Mouse (Mus musculus) hindbrain, embryonic 15.5 days (tissue): Measurements from ENCODE around the gene Olfr43. TPM values are rescaled to one million over a fixed set of nuclear protein-coding genes. Genes with fewer than 3 reads are reported as not detected.

Experiments used
- ATAC-seq: fragments of 200-750 bp; cut with Nextera tagmentation; 2 replicates; pipeline ENCODE4 v1.8.0; 2017; ENCODE audit warnings: low read depth, moderate number of reproducible peaks, moderate TSS enrichment; ENCODE audit not compliant: low FRiP score
- H3K27ac ChIP-seq: fragments of 300-500 bp; sonication (generic); replicated peaks from 2 replicates; pipeline ENCODE4 v1.5.1; 2015; ENCODE audit warnings: mild to moderate bottlenecking, inconsistent platforms
- H3K27me3 ChIP-seq: fragments of 300-500 bp; sonication (generic); 2 replicates; pipeline ENCODE4 v1.6.1; 2015; ENCODE audit warnings: control low read depth, inconsistent platforms
- H3K36me3 ChIP-seq: fragments of 300-500 bp; sonication (generic); 2 replicates; pipeline ENCODE4 v1.6.1; 2015; ENCODE audit warnings: control low read depth, inconsistent platforms
- H3K4me1 ChIP-seq: fragments of 300-500 bp; sonication (generic); replicated peaks from 2 replicates; pipeline ENCODE4 v1.6.1; 2015; ENCODE audit warnings: control low read depth, inconsistent platforms
- H3K4me2 ChIP-seq: fragments of 300-500 bp; sonication (generic); 2 replicates; pipeline ENCODE4 v1.6.1; 2015; ENCODE audit warnings: moderate library complexity, mild to moderate bottlenecking, inconsistent platforms
- H3K4me3 ChIP-seq: fragments of 300-500 bp; sonication (generic); 2 replicates; pipeline ENCODE4 v1.5.1; 2015; ENCODE audit warnings: mild to moderate bottlenecking, inconsistent platforms
- H3K9ac ChIP-seq: fragments of 300-500 bp; sonication (generic); 2 replicates; pipeline ENCODE4 v1.6.1; 2015; ENCODE audit warnings: inconsistent platforms
- H3K9me3 ChIP-seq: fragments of 300-500 bp; sonication (generic); 2 replicates; pipeline ENCODE4 v1.6.1; 2016; ENCODE audit warnings: control low read depth, inconsistent platforms
- WGBS: fragments of 180-500 bp; shearing (Covaris S2); methylation state at CpG from one replicate; pipeline ENCODE4 v1.1.7; 2015; 5-methylcytosine and 5-hydroxymethylcytosine counted together
- polyA plus RNA-seq: library from polyadenylated mRNA; unstranded; fragments of >200 nt; fragmentation: Nextera tagmentation; extraction: Ambion mirVana; gene quantifications from 2 replicates; pipeline ENCODE4 v1.2.1, GENCODE M21; 2015

Olfr43 gene
- polyA plus RNA-seq, result not detected in 2 replicates

DNA sequence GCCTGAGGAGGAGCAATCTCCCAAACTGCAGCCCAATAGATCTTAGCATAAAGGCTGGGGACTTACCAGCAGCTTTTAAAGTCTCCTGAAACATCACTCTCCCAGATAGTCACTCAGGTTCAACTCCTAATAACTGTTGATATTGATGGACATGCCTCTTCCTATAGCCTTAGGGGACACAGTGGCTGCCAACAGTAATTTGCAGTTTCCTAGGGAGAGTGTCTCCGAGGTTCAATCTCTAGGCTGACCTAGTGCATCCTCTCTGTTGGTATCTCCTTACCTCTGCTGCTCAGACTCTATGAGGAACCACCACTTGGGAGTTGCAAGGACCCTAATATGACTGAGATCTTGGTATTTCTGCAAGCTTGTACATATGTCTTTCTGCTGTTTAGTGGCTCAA is at the start of gene Olfr43:
Gene Olfr43 (minus strand): TSS at position 101 of the 400 bp plus-strand sequence.
- Histone ChIP-seq H3K9ac (no peak within 1 kb of the TSS), H3K4me2 (no peak within 1 kb of the TSS), H3K9me3 (no peaks in the 10 kb centered on the region), H3K4me1 (no peaks in the 10 kb centered on the region), H3K4me3 (no peak within 1 kb of the TSS), H3K27ac (no peak within 1 kb of the TSS), H3K36me3 (no peaks in the 10 kb centered on the region), H3K27me3 (no peaks in the 10 kb centered on the region)
- WGBS, result 76% methylated on average over 1 of the region's 1 CpGs
- ATAC-seq, result no peak

DNA sequence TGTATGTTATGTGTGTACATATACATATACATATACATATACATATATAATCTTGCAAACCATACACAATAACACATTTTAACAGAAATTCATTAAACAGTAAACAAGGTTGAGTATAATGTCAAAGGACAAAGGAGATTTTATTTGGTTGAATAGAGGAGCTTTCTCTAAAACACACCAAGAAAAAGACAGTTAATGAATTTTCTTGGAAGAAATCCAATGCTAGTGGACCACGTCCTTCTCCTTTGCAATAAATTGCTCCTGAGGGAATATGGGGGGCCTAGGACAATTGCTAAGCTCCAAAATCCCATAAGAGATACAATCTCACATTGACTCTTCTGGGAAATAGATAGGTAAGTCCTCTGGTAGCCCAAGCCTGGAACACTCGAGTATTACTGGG is 48.3 kb upstream of the Olfr43 start, which contains the start of gene Olfr406:
Gene Olfr406 (plus strand): TSS at position 301 of the 400 bp plus-strand sequence.
- Histone ChIP-seq H3K27me3 (no peaks in the 10 kb centered on the region), H3K36me3 (no peaks in the 10 kb centered on the region), H3K9me3 (no peaks in the 10 kb centered on the region), H3K4me2 (no peak within 1 kb of the TSS), H3K27ac (no peak within 1 kb of the TSS), H3K4me3 (no peak within 1 kb of the TSS), H3K9ac (no peak within 1 kb of the TSS), H3K4me1 (no peaks in the 10 kb centered on the region)
- no peak for ATAC-seq
- 68% methylated on average over 2 of the region's 2 CpGs for WGBS

DNA sequence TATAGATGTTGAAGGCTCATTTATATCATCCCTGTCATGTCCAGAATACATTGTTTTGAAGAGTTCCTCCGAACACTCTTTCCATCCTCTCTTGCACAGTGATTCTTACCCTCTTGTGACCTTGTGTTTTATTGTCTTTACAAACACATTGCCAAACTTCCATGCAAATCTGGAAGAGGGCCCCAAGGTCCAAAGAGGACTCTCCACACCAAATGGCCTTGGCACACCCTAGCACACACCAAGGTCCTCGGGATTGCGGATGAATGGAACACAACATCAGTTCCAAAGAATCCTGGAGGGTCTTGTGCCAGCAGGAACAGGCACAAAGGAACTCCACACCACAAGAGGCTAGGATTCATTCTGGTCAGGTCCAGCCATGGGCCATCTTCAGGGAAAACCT is 30.0 kb upstream of the Olfr43 start:
- no peak for ATAC-seq
- Histone ChIP-seq H3K9me3 (no peaks in the 10 kb centered on the region), H3K4me3 (no peak overlapping the region), H3K27ac (no peak overlapping the region), H3K27me3 (no peaks in the 10 kb centered on the region), H3K9ac (no peak overlapping the region), H3K36me3 (no peaks in the 10 kb centered on the region), H3K4me2 (no peak overlapping the region), H3K4me1 (no peaks in the 10 kb centered on the region)
- 95% methylated on average over 3 of the region's 3 CpGs for WGBS

DNA sequence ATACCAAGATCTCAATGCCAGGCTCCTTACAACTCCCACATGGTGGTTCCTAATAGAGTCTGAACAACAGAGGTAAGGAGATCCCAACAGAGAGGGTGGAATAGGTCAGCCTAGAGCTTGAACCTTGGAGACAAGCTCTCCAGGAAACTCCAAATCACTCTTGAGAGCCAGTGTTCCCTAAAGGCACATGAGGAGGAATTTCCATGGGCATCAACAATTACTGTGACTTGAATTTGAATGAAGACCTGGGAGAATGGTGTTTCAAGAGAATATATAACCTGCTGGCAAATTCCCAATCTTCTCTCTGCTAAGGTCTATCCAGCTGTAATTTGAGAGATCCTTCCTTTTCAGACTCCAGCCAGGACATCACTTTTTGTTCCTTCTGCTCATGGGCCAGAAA is 25.2 kb downstream of the Olfr43 start, which contains the start of gene Olfr403:
Gene Olfr403 (plus strand): TSS at position 301 of the 400 bp plus-strand sequence.
- Histone ChIP-seq H3K9ac (no peak within 1 kb of the TSS), H3K4me1 (no peaks in the 10 kb centered on the region), H3K27me3 (no peaks in the 10 kb centered on the region), H3K36me3 (no peaks in the 10 kb centered on the region), H3K4me2 (no peak within 1 kb of the TSS), H3K9me3 (peaks cover 14% of the 10 kb centered on the region), H3K27ac (no peak within 1 kb of the TSS), H3K4me3 (no peak within 1 kb of the TSS)
- no peak for ATAC-seq

DNA sequence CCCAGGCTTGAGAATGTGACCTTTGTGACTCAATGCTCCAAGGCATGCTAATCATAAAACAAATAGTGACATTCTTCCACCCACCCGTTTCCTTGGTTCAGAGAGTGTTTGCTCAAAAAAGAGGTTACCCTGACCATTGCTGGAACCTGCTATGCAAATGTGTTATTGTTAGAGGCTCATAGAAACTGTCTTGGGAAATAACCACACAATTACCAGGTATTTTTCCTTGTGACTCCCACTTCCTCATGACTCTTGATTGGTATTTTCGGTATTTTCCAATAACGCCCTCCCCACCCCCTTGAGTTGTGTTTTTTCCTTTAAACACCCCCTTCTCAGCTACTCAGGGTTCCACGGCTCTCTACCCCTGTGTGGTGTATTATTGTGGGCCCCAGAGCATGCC is 27.4 kb downstream of the Olfr43 start:
- no peaks in the 10 kb centered on the region for H3K4me1 ChIP-seq
- no peaks in the 10 kb centered on the region for H3K27me3 ChIP-seq
- H3K4me2 ChIP-seq, result no peak overlapping the region
- 84% methylated on average over 4 of the region's 4 CpGs for WGBS
- H3K27ac ChIP-seq, result no peak overlapping the region
- no peaks in the 10 kb centered on the region for H3K36me3 ChIP-seq
- no peak overlapping the region for H3K4me3 ChIP-seq
- peaks cover 14% of the 10 kb centered on the region for H3K9me3 ChIP-seq
- H3K9ac ChIP-seq, result no peak overlapping the region
- no peak for ATAC-seq

DNA sequence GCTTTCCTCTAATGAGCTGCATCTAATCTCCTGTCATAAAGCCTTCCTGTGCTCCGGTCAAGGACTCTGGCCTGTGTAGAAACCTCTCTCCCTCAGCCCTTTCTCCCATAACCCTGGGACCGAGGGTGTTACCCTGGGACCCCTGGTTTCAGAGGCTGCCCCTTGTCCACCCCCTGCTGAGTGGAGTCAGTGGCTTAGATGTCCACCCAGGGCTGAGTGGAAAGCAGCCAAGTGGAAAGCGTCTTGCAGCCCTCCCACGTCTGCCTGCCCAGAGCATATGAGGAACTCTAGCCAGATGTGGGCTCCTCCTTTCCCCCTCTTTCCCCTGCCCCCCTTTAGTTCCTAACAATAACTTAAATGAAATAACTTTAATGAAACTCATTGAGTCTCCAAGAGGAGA is 28.0 kb downstream of the Olfr43 start:
- peaks cover 11% of the 10 kb centered on the region for H3K9me3 ChIP-seq
- WGBS, result 83% methylated on average over 4 of the region's 4 CpGs
- no peaks in the 10 kb centered on the region for H3K36me3 ChIP-seq
- no peak for ATAC-seq
- H3K4me2 ChIP-seq, result no peak overlapping the region
- no peaks in the 10 kb centered on the region for H3K27me3 ChIP-seq
- no peak overlapping the region for H3K27ac ChIP-seq
- H3K4me3 ChIP-seq, result no peak overlapping the region
- no peaks in the 10 kb centered on the region for H3K4me1 ChIP-seq
- no peak overlapping the region for H3K9ac ChIP-seq

DNA sequence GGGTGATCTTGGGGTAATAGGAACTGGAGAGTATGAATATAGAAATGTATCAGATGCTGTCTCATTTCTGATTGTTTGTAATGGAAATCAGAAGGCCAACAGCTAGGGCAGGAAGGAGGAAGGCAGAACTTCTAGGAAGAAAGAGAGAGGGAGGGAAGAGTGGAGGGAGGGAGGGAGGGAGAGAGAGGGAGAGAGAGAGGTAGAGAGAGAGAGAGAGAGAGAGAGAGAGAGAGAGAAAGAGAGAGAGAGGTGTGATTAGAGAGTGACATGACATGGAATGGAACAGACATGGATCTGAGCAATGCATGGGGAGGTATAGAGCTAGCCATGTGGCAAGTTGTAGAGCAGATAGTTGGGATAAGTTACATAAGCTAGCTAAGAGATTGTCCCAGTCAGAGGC is 42.4 kb downstream of the Olfr43 start:
- Histone ChIP-seq H3K4me3 (no peak overlapping the region), H3K9me3 (peaks cover 10% of the 10 kb centered on the region; the same call in 1 of the 2 replicates)
- no peak for ATAC-seq

More for the DNA sequence above, 42.4 kb downstream of the Olfr43 start:
- H3K9ac ChIP-seq, result no peak overlapping the region
- H3K36me3 ChIP-seq, result no peaks in the 10 kb centered on the region
- H3K27ac ChIP-seq, result no peak overlapping the region
- H3K4me1 ChIP-seq, result no peaks in the 10 kb centered on the region
- H3K4me2 ChIP-seq, result no peak overlapping the region
- no peaks in the 10 kb centered on the region for H3K27me3 ChIP-seq

Other genes with a start within 250 kb of the Olfr43 start
- gene Olfr398, start 221.0 kb downstream of the Olfr43 start, polyA plus RNA-seq, result not detected in 2 replicates
- not detected in 2 replicates for gene Olfr139, start 154.8 kb downstream of the Olfr43 start, polyA plus RNA-seq
- not detected in 2 replicates for gene Olfr399, start 154.8 kb downstream of the Olfr43 start, polyA plus RNA-seq
- gene Zfp616, start 141.4 kb downstream of the Olfr43 start, polyA plus RNA-seq, result not detected in 2 replicates
- gene Olfr401, start 97.7 kb downstream of the Olfr43 start, polyA plus RNA-seq, result not detected in 2 replicates
- not detected in 2 replicates for gene Olfr402, start 57.9 kb downstream of the Olfr43 start, polyA plus RNA-seq
- gene Olfr403, start 25.1 kb downstream of the Olfr43 start, polyA plus RNA-seq, result not detected in 2 replicates
- gene Olfr406, start 48.4 kb upstream of the Olfr43 start, polyA plus RNA-seq, result not detected in 2 replicates
- not detected in 2 replicates for gene Olfr59, start 72.4 kb upstream of the Olfr43 start, polyA plus RNA-seq
- gene Olfr410, start 126.7 kb upstream of the Olfr43 start, polyA plus RNA-seq, result not detected in 2 replicates
- not detected in 2 replicates for gene Olfr411, start 141.3 kb upstream of the Olfr43 start, polyA plus RNA-seq
- gene Olfr412, start 150.7 kb upstream of the Olfr43 start, polyA plus RNA-seq, result not detected in 2 replicates